Mouse (Mus musculus) hindbrain, embryonic 15.5 days (tissue): Measurements from ENCODE around the gene H2afv. TPM values are rescaled to one million over a fixed set of nuclear protein-coding genes. Genes with fewer than 3 reads are reported as not detected.

Source experiments
- ATAC-seq: fragments of 200-750 bp; cut with Nextera tagmentation; 2 replicates; pipeline ENCODE4 v1.8.0; 2017; ENCODE audit warnings: low read depth, moderate number of reproducible peaks, moderate TSS enrichment; ENCODE audit not compliant: low FRiP score
- H3K27ac ChIP-seq: fragments of 300-500 bp; sonication (generic); replicated peaks from 2 replicates; pipeline ENCODE4 v1.5.1; 2015; ENCODE audit warnings: mild to moderate bottlenecking, inconsistent platforms
- H3K27me3 ChIP-seq: fragments of 300-500 bp; sonication (generic); 2 replicates; pipeline ENCODE4 v1.6.1; 2015; ENCODE audit warnings: control low read depth, inconsistent platforms
- H3K36me3 ChIP-seq: fragments of 300-500 bp; sonication (generic); 2 replicates; pipeline ENCODE4 v1.6.1; 2015; ENCODE audit warnings: control low read depth, inconsistent platforms
- H3K4me1 ChIP-seq: fragments of 300-500 bp; sonication (generic); replicated peaks from 2 replicates; pipeline ENCODE4 v1.6.1; 2015; ENCODE audit warnings: control low read depth, inconsistent platforms
- H3K4me2 ChIP-seq: fragments of 300-500 bp; sonication (generic); 2 replicates; pipeline ENCODE4 v1.6.1; 2015; ENCODE audit warnings: moderate library complexity, mild to moderate bottlenecking, inconsistent platforms
- H3K4me3 ChIP-seq: fragments of 300-500 bp; sonication (generic); 2 replicates; pipeline ENCODE4 v1.5.1; 2015; ENCODE audit warnings: mild to moderate bottlenecking, inconsistent platforms
- H3K9ac ChIP-seq: fragments of 300-500 bp; sonication (generic); 2 replicates; pipeline ENCODE4 v1.6.1; 2015; ENCODE audit warnings: inconsistent platforms
- H3K9me3 ChIP-seq: fragments of 300-500 bp; sonication (generic); 2 replicates; pipeline ENCODE4 v1.6.1; 2016; ENCODE audit warnings: control low read depth, inconsistent platforms
- WGBS: fragments of 180-500 bp; shearing (Covaris S2); methylation state at CpG from one replicate; pipeline ENCODE4 v1.1.7; 2015; 5-methylcytosine and 5-hydroxymethylcytosine counted together
- polyA plus RNA-seq: library from polyadenylated mRNA; unstranded; fragments of >200 nt; fragmentation: Nextera tagmentation; extraction: Ambion mirVana; gene quantifications from 2 replicates; pipeline ENCODE4 v1.2.1, GENCODE M21; 2015

Gene H2afv
- polyA plus RNA-seq, 1 experiment from 2014 or later = 259 TPM

- H3K9me3 ChIP-seq = no peaks in the 10 kb centered on the region
- no peaks in the 10 kb centered on the region for H3K27me3 ChIP-seq
- no peaks in the 10 kb centered on the region for H3K36me3 ChIP-seq
- H3K4me2 ChIP-seq = no peak overlapping the region
- no peak for ATAC-seq
- H3K9ac ChIP-seq = no peak overlapping the region
- no peak overlapping the region for H3K27ac ChIP-seq
- WGBS = 81% methylated on average over 2 of the region's 2 CpGs
- peaks cover 3% of the 10 kb centered on the region for H3K4me1 ChIP-seq
- no peak overlapping the region for H3K4me3 ChIP-seq
Measured at GRCm38 (mm10) chr11:6479231-6479630, 35.0 kb upstream of the H2afv start.

- Histone ChIP-seq H3K9me3 (no peaks in the 10 kb centered on the region), H3K27me3 (no peaks in the 10 kb centered on the region), H3K9ac (no peak overlapping the region), H3K4me1 (peaks cover 19% of the 10 kb centered on the region), H3K4me2 (no peak overlapping the region), H3K4me3 (no peak overlapping the region), H3K27ac (no peak overlapping the region), H3K36me3 (no peaks in the 10 kb centered on the region)
- WGBS = 100% methylated on average over 1 of the region's 1 CpGs
- no peak for ATAC-seq
Measured at GRCm38 (mm10) chr11:6477350-6477749, 33.1 kb upstream of the H2afv start.

- no peak for ATAC-seq
- 74% methylated on average over 6 of the region's 6 CpGs for WGBS
- Histone ChIP-seq H3K27me3 (no peaks in the 10 kb centered on the region), H3K4me2 (no peak overlapping the region), H3K36me3 (no peaks in the 10 kb centered on the region), H3K27ac (no peak overlapping the region), H3K9me3 (no peaks in the 10 kb centered on the region), H3K4me1 (peaks cover 23% of the 10 kb centered on the region), H3K4me3 (no peak overlapping the region), H3K9ac (no peak overlapping the region)
Measured at GRCm38 (mm10) chr11:6476876-6477275, 32.6 kb upstream of the H2afv start.

- H3K4me2 ChIP-seq = peak within 1 kb of the TSS; percentile 95
- peaks cover 31% of the 10 kb centered on the region for H3K4me1 ChIP-seq
- no peaks in the 10 kb centered on the region for H3K36me3 ChIP-seq
- peak within 1 kb of the TSS; percentile 94 for H3K27ac ChIP-seq
- peak within 1 kb of the TSS; percentile 97 for H3K9ac ChIP-seq
- peak within 1 kb of the TSS; percentile 98 for H3K4me3 ChIP-seq
- no peaks in the 10 kb centered on the region for H3K27me3 ChIP-seq
- no peaks in the 10 kb centered on the region for H3K9me3 ChIP-seq
- 0% methylated on average over 37 of the region's 76 CpGs for WGBS
- ATAC-seq = peak; percentile 95
Measured at GRCm38 (mm10) chr11:6475867-6476484, 31.7 kb upstream of the H2afv start, which contains the start of gene Purb. Purb (minus strand) TSS chr11:6475917.

- ATAC-seq = peak; percentile 28
- no peaks in the 10 kb centered on the region for H3K36me3 ChIP-seq
- no peaks in the 10 kb centered on the region for H3K9me3 ChIP-seq
- H3K27me3 ChIP-seq = no peaks in the 10 kb centered on the region
- H3K9ac ChIP-seq = peak overlapping the region; percentile 97
- peak overlapping the region; percentile 94 for H3K27ac ChIP-seq
- H3K4me2 ChIP-seq = peak overlapping the region; percentile 95
- peaks cover 40% of the 10 kb centered on the region for H3K4me1 ChIP-seq
- under 1% methylated on average over 105 of the region's 109 CpGs for WGBS
- H3K4me3 ChIP-seq = peak overlapping the region; percentile 98
Measured at GRCm38 (mm10) chr11:6474874-6475731, 30.9 kb upstream of the H2afv start.

- H3K36me3 ChIP-seq = no peaks in the 10 kb centered on the region
- ATAC-seq = no peak
- 37% methylated on average over 6 of the region's 6 CpGs for WGBS
- H3K4me1 ChIP-seq = peaks cover 44% of the 10 kb centered on the region
- peak overlapping the region; percentile 97 for H3K9ac ChIP-seq
- peak overlapping the region; percentile 95 for H3K4me2 ChIP-seq
- H3K27ac ChIP-seq = peak overlapping the region; percentile 94
- H3K4me3 ChIP-seq = peak overlapping the region; percentile 98
- no peaks in the 10 kb centered on the region for H3K9me3 ChIP-seq
- no peaks in the 10 kb centered on the region for H3K27me3 ChIP-seq
Measured at GRCm38 (mm10) chr11:6474381-6474780, 30.1 kb upstream of the H2afv start.

- Histone ChIP-seq H3K4me2 (peak overlapping the region; percentile 95), H3K27me3 (no peaks in the 10 kb centered on the region), H3K9me3 (no peaks in the 10 kb centered on the region), H3K4me1 (peaks cover 64% of the 10 kb centered on the region), H3K4me3 (peak overlapping the region; percentile 42), H3K9ac (peak overlapping the region; percentile 43), H3K27ac (0 out of 2 replicates have a peak overlapping the region, but pooled peaks have one; percentile 42), H3K36me3 (peaks cover 4% of the 10 kb centered on the region; the same call in 1 of the 2 replicates)
- no peak for ATAC-seq
Measured at GRCm38 (mm10) chr11:6472076-6472475, 27.8 kb upstream of the H2afv start.

- H3K27ac ChIP-seq = peak overlapping the region; percentile 53
- no peak for ATAC-seq
- H3K4me1 ChIP-seq = peaks cover 64% of the 10 kb centered on the region
- 7% methylated on average over 1 of the region's 1 CpGs for WGBS
- no peaks in the 10 kb centered on the region for H3K27me3 ChIP-seq
- H3K9me3 ChIP-seq = no peaks in the 10 kb centered on the region
- H3K4me3 ChIP-seq = peak overlapping the region; percentile 42
- peak overlapping the region; percentile 95 for H3K4me2 ChIP-seq
- H3K36me3 ChIP-seq = peaks cover 6% of the 10 kb centered on the region
- H3K9ac ChIP-seq = peak overlapping the region; percentile 43
Measured at GRCm38 (mm10) chr11:6471493-6471892, 27.2 kb upstream of the H2afv start.

- no peaks in the 10 kb centered on the region for H3K9me3 ChIP-seq
- 39% methylated on average over 2 of the region's 2 CpGs for WGBS
- H3K4me2 ChIP-seq = peak overlapping the region; percentile 95
- ATAC-seq = no peak
- H3K36me3 ChIP-seq = peaks cover 10% of the 10 kb centered on the region
- no peak overlapping the region for H3K27ac ChIP-seq
- peak overlapping the region; percentile 42 for H3K4me3 ChIP-seq
- H3K27me3 ChIP-seq = no peaks in the 10 kb centered on the region
- H3K4me1 ChIP-seq = peaks cover 64% of the 10 kb centered on the region
- peak overlapping the region; percentile 30; the same call in 1 of the 2 replicates for H3K9ac ChIP-seq
Measured at GRCm38 (mm10) chr11:6471054-6471453, 26.8 kb upstream of the H2afv start.

- Histone ChIP-seq H3K4me3 (no peak overlapping the region), H3K4me2 (0 out of 2 replicates have a peak overlapping the region, but pooled peaks have one; percentile 11), H3K27me3 (no peaks in the 10 kb centered on the region), H3K9ac (no peak overlapping the region), H3K9me3 (no peaks in the 10 kb centered on the region), H3K4me1 (peaks cover 54% of the 10 kb centered on the region), H3K27ac (no peak overlapping the region), H3K36me3 (peaks cover 15% of the 10 kb centered on the region)
- ATAC-seq = no peak
- 69% methylated on average over 2 of the region's 2 CpGs for whole genome bisulfite sequencing
Measured at GRCm38 (mm10) chr11:6468541-6468940, 24.3 kb upstream of the H2afv start.

- peaks cover 24% of the 10 kb centered on the region for H3K4me1 ChIP-seq
- H3K27ac ChIP-seq = no peak overlapping the region
- no peaks in the 10 kb centered on the region for H3K9me3 ChIP-seq
- H3K27me3 ChIP-seq = no peaks in the 10 kb centered on the region
- H3K9ac ChIP-seq = no peak overlapping the region
- ATAC-seq = peak; percentile 65
- no peak overlapping the region for H3K4me3 ChIP-seq
- 25% methylated on average over 4 of the region's 4 CpGs for WGBS
- H3K36me3 ChIP-seq = peaks cover 15% of the 10 kb centered on the region
- H3K4me2 ChIP-seq = no peak overlapping the region
Measured at GRCm38 (mm10) chr11:6465122-6465521, 20.9 kb upstream of the H2afv start.

GRCm38 (mm10) chr11:6463159-6463837 is 19.1 kb upstream of the H2afv start:
- no peaks in the 10 kb centered on the region for H3K9me3 ChIP-seq
- peaks cover 15% of the 10 kb centered on the region for H3K36me3 ChIP-seq
- H3K27me3 ChIP-seq = no peaks in the 10 kb centered on the region
- no peak for ATAC-seq
- H3K4me2 ChIP-seq = no peak overlapping the region
- WGBS = 92% methylated on average over 6 of the region's 6 CpGs
- no peak overlapping the region for H3K4me3 ChIP-seq
- H3K9ac ChIP-seq = no peak overlapping the region
- no peak overlapping the region for H3K27ac ChIP-seq
- H3K4me1 ChIP-seq = peaks cover 12% of the 10 kb centered on the region
